Mouse (Mus musculus) urinary bladder, postnatal 0 days (tissue): ENCODE data around the gene R3hdm4. TPM values are rescaled to one million over a fixed set of nuclear protein-coding genes. Genes with fewer than 3 reads are reported as not detected.

ENCODE experiments used
- microRNA-seq: library from miRNA; unstranded; fragments of <30 nt; microRNA quantifications from one replicate; pipeline ENCODE4, GENCODE M21; 2016
- polyA plus RNA-seq: library from polyadenylated mRNA; unstranded; fragments of >200 nt; fragmentation: Nextera tagmentation; extraction: Ambion mirVana; gene quantifications from 2 replicates; pipeline ENCODE4 v1.2.1, GENCODE M21; 2015

The R3hdm4 gene
- 125 and 126 TPM in 2 replicates for polyA plus RNA-seq

DNA sequence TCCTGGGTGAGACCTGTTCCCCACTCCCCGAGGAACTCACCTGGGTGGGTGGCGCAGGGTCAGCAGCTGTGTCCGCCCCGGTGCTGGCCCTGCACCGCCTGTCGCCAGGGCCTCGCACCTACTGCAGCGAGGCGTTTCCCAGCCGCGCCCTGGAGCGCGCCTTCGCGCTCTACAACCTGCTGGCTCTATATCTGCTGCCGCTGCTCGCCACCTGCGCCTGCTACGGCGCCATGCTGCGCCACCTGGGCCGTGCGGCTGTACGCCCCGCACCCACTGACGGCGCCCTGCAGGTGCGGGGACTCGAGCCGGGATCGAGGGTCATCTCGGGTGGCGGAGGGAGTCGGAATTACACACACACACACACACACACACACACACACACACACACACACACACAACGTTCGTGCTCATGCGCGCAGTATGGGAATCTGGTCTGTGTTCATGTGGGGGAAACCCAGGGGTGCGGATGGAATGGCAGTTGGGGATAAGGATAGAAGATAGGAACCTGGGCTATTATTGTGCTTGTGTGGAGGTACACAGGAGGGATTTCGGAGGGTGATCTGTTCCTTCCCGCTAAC is at the start of gene R3hdm4:
Gene R3hdm4, minus strand, starts transcription at position 251 of the 578 bp plus-strand sequence.

DNA sequence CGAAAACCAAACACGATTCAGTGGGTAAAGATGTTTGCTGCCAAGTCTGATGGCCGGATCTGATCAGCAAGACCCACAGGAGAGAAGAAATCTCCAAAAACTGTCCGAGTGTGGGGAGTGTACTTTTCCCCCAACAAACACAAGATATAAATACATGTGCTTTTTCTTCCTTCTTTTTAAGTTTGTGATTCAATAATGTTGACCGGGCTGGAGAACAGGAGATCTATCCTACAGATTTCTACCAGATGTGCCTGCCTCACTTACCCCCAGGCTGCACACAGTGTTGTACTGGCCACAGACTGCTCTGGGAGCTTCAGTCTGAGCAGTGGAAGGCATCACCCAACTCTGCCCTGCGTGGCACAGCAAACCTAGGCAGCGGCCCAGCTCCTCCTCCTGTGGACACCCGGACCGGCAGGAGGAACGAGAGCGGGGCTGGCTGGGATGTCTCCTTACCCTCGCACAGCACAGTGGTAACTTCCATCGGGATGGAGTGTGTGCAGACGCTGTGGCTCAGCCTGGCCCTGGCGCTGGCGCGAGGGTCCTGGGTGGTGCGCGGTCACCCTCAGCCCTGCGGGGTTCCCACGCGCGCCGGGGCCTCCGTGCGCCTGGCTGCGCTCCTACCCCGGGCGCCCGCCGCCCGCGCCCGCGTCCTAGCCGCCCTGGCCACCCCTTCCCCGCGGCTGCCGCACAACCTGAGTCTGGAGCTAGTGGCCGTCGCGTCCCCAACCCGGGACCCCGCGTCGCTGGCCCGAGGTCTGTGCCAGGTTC is 49.6 kb upstream of the R3hdm4 start, which contains the start of gene Grin3b:
Gene Grin3b, plus strand, starts transcription at position 301 of the 768 bp plus-strand sequence.

DNA sequence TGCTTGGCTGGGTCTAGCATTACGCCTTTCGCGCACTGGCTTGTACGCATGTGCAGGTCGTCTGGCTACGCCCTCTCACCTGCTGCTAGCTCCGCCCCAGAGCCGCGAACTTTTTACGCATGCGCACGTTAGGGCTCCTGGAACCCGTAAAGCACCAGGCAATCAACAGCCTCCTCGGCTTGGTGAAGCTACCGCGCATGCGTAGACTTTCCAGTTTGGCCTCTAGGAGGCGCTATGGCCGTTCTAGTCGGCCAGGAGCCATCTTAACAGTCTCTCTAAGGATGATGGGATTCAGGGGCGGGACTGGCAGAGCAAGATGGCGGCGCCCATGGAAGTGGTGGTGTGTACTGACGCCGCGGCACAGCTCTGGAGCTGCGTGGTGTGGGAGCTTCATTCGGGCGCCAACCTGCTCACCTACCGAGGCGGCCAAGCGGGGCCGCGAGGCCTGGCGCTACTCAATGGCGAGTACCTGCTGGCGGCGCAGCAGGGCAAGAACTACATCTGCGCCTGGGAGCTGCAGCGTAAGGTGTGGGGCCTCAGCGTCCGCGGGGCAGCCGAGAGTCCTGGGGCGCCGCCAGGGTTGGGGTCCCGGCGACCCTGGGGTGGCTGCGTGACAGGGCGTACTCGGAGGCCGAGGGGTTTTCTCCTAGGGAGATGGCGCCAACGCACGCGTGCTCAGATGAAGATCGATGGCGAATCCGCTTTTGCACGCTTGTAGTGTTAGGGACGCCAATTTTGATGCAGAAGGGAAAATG is 39.0 kb upstream of the R3hdm4 start, which contains the start of gene Wdr18:
Gene Wdr18, plus strand, starts transcription at position 306 of the 755 bp plus-strand sequence.

DNA sequence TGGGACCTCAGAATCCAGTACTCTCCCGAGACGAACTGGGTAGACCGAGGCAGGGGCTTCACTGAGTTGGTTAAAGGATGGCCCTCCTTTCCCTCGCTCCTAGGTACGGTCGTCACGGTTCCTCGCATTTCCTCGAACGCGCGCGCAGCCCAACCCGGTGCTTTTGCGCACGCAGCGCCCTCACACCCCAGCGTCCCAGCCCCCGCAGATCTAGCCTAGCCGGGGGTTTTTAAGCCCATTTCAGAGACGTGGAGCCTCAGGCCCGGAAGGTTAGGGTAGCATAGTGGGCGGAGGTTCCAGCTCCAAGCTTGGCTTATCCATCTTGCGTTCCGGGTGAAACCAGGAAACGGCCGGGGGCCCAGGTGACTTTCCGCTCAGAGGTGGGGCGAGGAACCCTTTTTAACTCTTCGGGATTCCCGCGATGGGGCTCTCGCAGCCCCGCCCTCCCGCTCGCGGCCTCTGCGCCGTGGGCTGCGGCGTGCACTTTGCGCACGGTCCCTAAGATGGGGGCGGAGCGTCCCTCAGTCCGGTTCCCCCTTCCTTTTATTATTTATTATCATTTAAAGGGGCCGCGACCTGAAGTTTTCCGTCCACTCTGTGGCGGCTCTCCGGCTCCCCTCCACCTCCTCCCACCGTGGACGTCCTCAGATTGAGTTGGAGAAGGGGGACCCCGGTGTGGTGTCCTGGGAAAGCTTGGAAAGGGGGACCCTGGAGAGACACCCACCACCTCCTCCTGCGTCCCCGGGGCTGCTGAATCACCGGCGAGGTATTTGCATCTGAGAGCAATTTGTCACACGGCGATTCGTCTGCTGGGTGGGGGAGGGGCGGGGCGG is 5.7 kb upstream of the R3hdm4 start, which contains the start of gene Arid3a:
Gene Arid3a, plus strand, starts transcription at position 553 of the 833 bp plus-strand sequence.

DNA sequence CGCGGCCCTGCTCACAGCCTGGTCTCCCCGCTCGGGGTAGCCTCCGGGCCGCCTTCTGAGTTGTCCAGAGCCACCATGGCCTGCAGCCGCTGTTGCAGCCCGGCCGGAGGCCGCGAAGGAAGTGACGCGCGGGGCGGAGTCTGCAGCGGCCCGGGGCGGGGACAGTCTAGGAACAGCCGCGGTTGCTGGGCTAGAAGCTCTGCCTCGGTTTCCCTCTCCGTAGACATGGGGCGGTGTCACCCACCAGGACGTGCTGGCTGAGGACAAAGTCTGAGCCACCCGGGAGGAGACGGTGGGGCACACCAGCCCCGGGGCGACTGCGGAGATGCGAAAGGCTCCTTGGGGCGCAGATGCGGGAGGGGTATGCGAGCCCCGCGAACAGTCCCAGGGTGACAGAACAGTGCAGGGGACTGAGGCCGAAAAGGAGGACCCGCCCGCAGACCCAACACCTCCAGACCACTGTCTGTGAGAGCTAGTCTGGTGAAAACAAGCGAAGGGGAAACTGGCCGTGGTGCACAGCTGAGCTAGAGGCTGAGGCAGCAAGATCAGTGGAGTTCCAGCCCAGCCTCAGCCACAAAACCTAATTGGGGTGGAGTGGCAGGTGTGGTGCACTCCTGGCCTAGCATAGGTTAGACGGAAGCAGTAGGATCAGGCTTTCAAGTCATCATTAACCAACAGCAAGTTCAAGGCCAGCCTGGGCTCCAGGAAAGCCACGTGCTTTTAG is 4.0 kb downstream of the R3hdm4 start, which contains the start of gene Kiss1r:
Gene Kiss1r, plus strand, starts transcription at position 164 of the 724 bp plus-strand sequence.

DNA sequence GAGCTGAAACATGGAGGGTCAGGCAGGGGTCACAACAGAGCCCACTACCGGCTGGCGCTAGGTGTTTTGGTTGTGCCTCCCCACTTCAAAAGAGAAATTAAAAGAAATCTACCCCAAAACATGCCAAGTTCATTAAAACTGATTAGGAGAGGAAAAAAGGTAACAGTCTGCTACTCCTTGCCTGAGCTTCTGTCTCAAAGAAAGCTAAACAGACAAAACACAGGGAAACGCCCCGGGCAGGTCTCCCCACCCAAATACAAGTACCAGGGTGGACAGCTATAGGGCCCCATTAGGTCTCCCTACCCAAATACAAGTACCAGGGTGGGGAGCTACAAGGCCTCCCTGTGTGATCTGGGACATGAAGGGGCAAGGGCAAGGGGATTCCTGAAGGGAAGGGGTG is 10.5 kb downstream of the R3hdm4 start, which contains the start of gene Gm26602:
Gene Gm26602, plus strand, starts transcription at position 301 of the 400 bp plus-strand sequence.

DNA sequence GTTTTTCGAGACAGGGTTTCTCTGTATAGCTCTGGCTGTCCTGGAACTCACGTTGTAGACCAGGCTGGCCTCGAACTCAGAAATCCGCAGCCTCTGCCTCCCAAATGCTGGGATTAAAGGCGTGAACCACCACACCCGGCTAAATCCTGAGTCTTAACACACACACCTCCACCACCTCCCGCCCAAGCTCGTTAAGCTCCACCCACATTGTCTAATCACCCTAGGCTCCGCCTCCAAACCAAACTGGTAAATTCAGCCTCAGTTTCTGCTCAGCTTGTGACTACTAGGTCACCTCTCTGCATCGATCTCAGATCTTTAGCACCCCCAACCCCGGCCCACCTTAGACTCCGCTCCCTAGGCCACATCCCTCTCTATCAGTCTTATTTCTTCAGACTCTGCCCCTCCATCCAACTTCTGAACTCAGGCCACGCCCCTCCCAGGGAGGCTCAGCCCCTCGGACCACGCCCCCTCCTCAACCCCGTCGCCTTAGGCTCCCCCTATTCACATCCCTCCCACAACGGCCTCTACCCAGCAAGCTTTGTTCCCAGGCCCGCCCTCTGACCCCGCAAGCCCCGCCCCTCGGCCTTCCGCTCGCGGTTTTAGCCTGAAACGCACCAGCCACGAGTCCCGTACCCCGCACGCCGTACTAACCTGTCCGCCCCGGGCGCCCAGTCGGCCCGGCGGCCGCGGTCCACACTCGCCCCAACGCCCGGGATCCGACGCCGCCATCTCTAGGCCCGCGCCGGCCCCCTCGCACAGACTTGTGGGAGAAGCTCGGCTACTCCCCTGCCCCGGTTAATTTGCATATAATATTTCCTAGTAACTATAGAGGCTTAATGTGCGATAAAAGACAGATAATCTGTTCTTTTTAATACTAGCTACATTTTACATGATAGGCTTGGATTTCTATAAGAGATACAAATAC is 12.6 kb downstream of the R3hdm4 start, which contains the start of gene Med16:
Gene Med16, minus strand, starts transcription at position 757 of the 925 bp plus-strand sequence.

DNA sequence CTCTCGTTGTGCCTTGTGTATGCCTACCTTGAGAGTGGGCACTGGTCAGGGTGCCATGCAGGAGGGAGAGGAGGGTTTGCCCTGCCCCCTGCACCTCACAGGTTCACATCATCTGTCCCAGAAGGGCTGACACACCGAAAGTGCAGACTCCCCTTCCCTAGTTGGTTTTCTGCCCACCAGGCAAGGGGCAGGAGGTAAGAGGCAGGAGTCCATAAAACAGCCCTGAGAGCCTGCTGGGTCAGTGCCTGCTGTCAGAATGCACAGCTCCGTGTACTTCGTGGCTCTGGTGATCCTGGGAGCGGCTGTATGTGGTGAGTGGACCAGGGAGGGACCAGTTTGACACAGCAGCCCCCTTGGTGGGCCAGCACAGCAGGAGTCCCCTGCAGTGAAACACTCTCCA is 30.3 kb downstream of the R3hdm4 start, which contains the start of gene Cfd:
Gene Cfd, plus strand, starts transcription at position 184 of the 400 bp plus-strand sequence.

DNA sequence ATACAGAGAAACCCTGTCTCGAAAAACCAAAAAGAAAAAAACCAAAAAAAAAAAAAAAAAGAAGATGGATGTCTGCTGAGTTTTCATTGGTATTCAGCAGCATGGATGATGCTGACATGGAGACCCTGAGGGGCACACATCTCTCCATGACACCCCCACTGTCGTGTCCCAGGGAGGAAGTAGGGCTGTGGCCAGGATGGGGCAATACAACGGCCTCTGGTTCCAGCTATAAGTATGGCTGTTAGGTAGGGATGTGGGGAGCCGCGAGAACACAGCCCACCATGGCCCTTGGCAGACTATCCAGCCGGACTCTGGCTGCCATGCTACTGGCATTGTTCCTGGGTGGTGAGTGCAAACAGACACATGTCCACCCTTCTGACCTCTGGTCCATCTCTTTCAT is 35.0 kb downstream of the R3hdm4 start, which contains the start of gene Elane:
Gene Elane, plus strand, starts transcription at position 194 of the 400 bp plus-strand sequence.

DNA sequence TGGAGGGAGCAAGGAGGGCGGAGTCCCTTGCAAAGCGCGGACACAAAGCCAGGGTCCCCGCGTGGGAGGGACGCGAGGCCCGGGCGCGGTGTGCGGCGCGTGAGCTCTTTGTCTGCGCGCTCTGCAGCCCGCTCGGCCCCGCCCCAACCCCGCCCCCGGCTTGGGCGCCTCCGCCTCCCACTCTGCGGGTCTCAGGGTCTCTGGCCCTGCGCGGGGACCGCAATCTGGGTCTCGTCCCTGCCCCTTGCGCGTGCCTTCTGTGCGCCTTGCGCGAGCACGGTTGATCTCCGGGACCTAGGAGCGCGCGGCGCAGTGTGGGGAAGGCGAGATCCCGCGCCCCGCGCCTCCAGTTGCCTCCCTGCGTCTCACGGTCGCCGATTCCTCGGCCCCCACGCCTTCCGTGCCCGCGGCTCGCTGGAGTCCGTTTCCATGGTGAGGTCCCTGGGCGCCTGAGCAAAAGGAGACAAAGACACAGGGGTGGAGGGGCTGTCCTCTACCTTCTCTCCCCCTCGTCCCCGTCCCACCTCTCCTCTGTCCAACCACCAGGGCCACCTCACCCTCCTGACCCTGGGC is 46.6 kb downstream of the R3hdm4 start, which contains the start of the genes Prtn3 and Plppr3:
Gene Prtn3, plus strand, starts transcription at position 187 of the 573 bp plus-strand sequence.
Gene Plppr3, minus strand, starts transcription at position 345 of the 573 bp plus-strand sequence.

Small RNA genes within 50 kb of the gene (microRNA-seq; reads per million reads assigned to microRNA genes)
- not detected for gene Mir6910

Other genes with a start within 250 kb of the R3hdm4 start
- 63.7 and 68.6 TPM in 2 replicates for gene Cdc34, start 239.0 kb downstream of the R3hdm4 start, polyA plus RNA-seq
- 0.16 and 0.48 TPM in 2 replicates for gene Gzmm, start 232.2 kb downstream of the R3hdm4 start, polyA plus RNA-seq
- gene Bsg, start 216.7 kb downstream of the R3hdm4 start, polyA plus RNA-seq: 812 and 845 TPM in 2 replicates
- gene Hcn2, start 204.6 kb downstream of the R3hdm4 start, polyA plus RNA-seq: 0.06 and 0.08 TPM in 2 replicates
- 14.4 and 14.7 TPM in 2 replicates for gene Polrmt, start 174.6 kb downstream of the R3hdm4 start, polyA plus RNA-seq
- 0.24 and 0.28 TPM in 2 replicates for gene Fgf22, start 166.1 kb downstream of the R3hdm4 start, polyA plus RNA-seq
- gene Rnf126, start 154.3 kb downstream of the R3hdm4 start, polyA plus RNA-seq: 50.7 and 60.7 TPM in 2 replicates
- gene Fstl3, start 143.9 kb downstream of the R3hdm4 start, polyA plus RNA-seq: 69.7 and 87.0 TPM in 2 replicates
- gene Prss57, start 130.2 kb downstream of the R3hdm4 start, polyA plus RNA-seq: 0.12 TPM in 1 of 2 replicates, not detected in the other
- gene Palm, start 127.6 kb downstream of the R3hdm4 start, polyA plus RNA-seq: 39.7 and 44.2 TPM in 2 replicates
- 1.6 and 2.9 TPM in 2 replicates for gene Misp, start 100.2 kb downstream of the R3hdm4 start, polyA plus RNA-seq
- gene Ptbp1, start 66.8 kb downstream of the R3hdm4 start, polyA plus RNA-seq: 109 and 124 TPM in 2 replicates
- gene Prtn3, start 46.7 kb downstream of the R3hdm4 start, polyA plus RNA-seq: 2.3 and 8.8 TPM in 2 replicates
- 2.2 TPM in 2 replicates for gene Plppr3, start 46.6 kb downstream of the R3hdm4 start, polyA plus RNA-seq
- gene Elane, start 35.0 kb downstream of the R3hdm4 start, polyA plus RNA-seq: 0.13 and 0.16 TPM in 2 replicates
- gene Cfd, start 30.4 kb downstream of the R3hdm4 start, polyA plus RNA-seq: 0.18 TPM in 1 of 2 replicates, not detected in the other
- 33.5 and 34.4 TPM in 2 replicates for gene Med16, start 12.3 kb downstream of the R3hdm4 start, polyA plus RNA-seq
- not detected in 2 replicates for gene Gm26602, start 10.4 kb downstream of the R3hdm4 start, polyA plus RNA-seq
- 1.2 and 1.3 TPM in 2 replicates for gene Kiss1r, start 4.2 kb downstream of the R3hdm4 start, polyA plus RNA-seq
- gene Arid3a, start 5.8 kb upstream of the R3hdm4 start, polyA plus RNA-seq: 4.0 TPM in 2 replicates
- 52.5 and 55.6 TPM in 2 replicates for gene Wdr18, start 38.9 kb upstream of the R3hdm4 start, polyA plus RNA-seq
- 0.07 and 0.13 TPM in 2 replicates for gene Grin3b, start 49.5 kb upstream of the R3hdm4 start, polyA plus RNA-seq
- 15.3 and 18.7 TPM in 2 replicates for gene Tmem259, start 63.1 kb upstream of the R3hdm4 start, polyA plus RNA-seq
- 662 and 733 TPM in 2 replicates for gene Cnn2, start 67.4 kb upstream of the R3hdm4 start, polyA plus RNA-seq
- 2.9 and 3.0 TPM in 2 replicates for gene Abca7, start 75.3 kb upstream of the R3hdm4 start, polyA plus RNA-seq
- 5.5 and 10.3 TPM in 2 replicates for gene Arhgap45, start 95.4 kb upstream of the R3hdm4 start, polyA plus RNA-seq
- 94.2 and 108 TPM in 2 replicates for gene Polr2e, start 118.6 kb upstream of the R3hdm4 start, polyA plus RNA-seq
- 724 and 745 TPM in 2 replicates for gene Gpx4, start 126.0 kb upstream of the R3hdm4 start, polyA plus RNA-seq
- 14.6 and 18.7 TPM in 2 replicates for gene Sbno2, start 184.4 kb upstream of the R3hdm4 start, polyA plus RNA-seq
- 11.9 and 12.4 TPM in 2 replicates for gene Stk11, start 194.6 kb upstream of the R3hdm4 start, polyA plus RNA-seq
- 604 and 621 TPM in 2 replicates for gene Atp5d, start 217.4 kb upstream of the R3hdm4 start, polyA plus RNA-seq
- 2.1 and 2.4 TPM in 2 replicates for gene Cbarp, start 219.6 kb upstream of the R3hdm4 start, polyA plus RNA-seq
- gene Midn, start 227.1 kb upstream of the R3hdm4 start, polyA plus RNA-seq: 7.5 and 7.6 TPM in 2 replicates
- 215 and 228 TPM in 2 replicates for gene Cirbp, start 244.8 kb upstream of the R3hdm4 start, polyA plus RNA-seq